Mouse (Mus musculus): ENCODE measurements around the gene Etaa1.
"Not testable (repeated sequence)": the region's sequence is repeated elsewhere in the genome, so short reads cannot be mapped to it uniquely, and the experiment has no call there.

Etaa1 gene

GRCm38 (mm10) chr11:17953231-17954134 is at the start of gene Etaa1:
Gene Etaa1 (minus strand): TSS chr11:17953875.
- peak; percentile 95 to 96 for DNase-seq

- peak in 1 of 2 experiments; percentile 12 for DNase-seq
Measured at GRCm38 (mm10) chr11:17994151-17994550, 40.5 kb upstream of the Etaa1 start.

- no peak for DNase-seq
Measured at GRCm38 (mm10) chr11:17992311-17992710, 38.6 kb upstream of the Etaa1 start.

GRCm38 (mm10) chr11:17983331-17983730 is 29.7 kb upstream of the Etaa1 start:
- no peak for DNase-seq

GRCm38 (mm10) chr11:17981246-17981645 is 27.6 kb upstream of the Etaa1 start:
- no peak for DNase-seq

- DNase-seq, result no peak
Measured at GRCm38 (mm10) chr11:17975581-17975980, 21.9 kb upstream of the Etaa1 start.

GRCm38 (mm10) chr11:17952791-17953190 is 884 bp downstream of the Etaa1 start:
- no peak for DNase-seq

GRCm38 (mm10) chr11:17951336-17951735 is 2.3 kb downstream of the Etaa1 start:
- peak; percentile 23 to 41 for DNase-seq

- no peak for DNase-seq
Measured at GRCm38 (mm10) chr11:17939168-17939567, 14.5 kb downstream of the Etaa1 start.

GRCm38 (mm10) chr11:17937931-17938330 is 15.7 kb downstream of the Etaa1 start:
- no peak for DNase-seq

- DNase-seq, result no peak
Measured at GRCm38 (mm10) chr11:17917905-17918304, 35.8 kb downstream of the Etaa1 start.

GRCm38 (mm10) chr11:17917101-17917500 is 36.6 kb downstream of the Etaa1 start:
- no peak for DNase-seq

- DNase-seq, result no peak
Measured at GRCm38 (mm10) chr11:17916486-17916885, 37.2 kb downstream of the Etaa1 start.

- DNase-seq, result not testable (repeated sequence)
Measured at GRCm38 (mm10) chr11:17900996-17901395, 52.7 kb downstream of the Etaa1 start.

All from cerebellum, postnatal 25 days (tissue).